Mouse (Mus musculus) heart, adult 2 months (tissue): Measurements from ENCODE around the gene Vti1a.

Experiments
- CTCF ChIP-seq: fragments of 200-600 bp; IDR thresholded peaks from 2 replicates; pipeline ENCODE4 v1.8.1; 2022; ENCODE audit warnings: antibody characterized with exemption, mild to moderate bottlenecking, moderate library complexity
- EP300 ChIP-seq: fragments of 200-500 bp; IDR thresholded peaks from 2 replicates; pipeline ENCODE4 v1.6.1; 2011; ENCODE audit warnings: low read depth, low read length, control low read depth; ENCODE audit not compliant: insufficient read depth
- POLR2A ChIP-seq: fragments of 200-500 bp; IDR thresholded peaks from 2 replicates; pipeline ENCODE4 v1.6.1; 2011; ENCODE audit warnings: mild to moderate bottlenecking, low read depth, low read length, control low read depth; ENCODE audit not compliant: insufficient read depth

DNA sequence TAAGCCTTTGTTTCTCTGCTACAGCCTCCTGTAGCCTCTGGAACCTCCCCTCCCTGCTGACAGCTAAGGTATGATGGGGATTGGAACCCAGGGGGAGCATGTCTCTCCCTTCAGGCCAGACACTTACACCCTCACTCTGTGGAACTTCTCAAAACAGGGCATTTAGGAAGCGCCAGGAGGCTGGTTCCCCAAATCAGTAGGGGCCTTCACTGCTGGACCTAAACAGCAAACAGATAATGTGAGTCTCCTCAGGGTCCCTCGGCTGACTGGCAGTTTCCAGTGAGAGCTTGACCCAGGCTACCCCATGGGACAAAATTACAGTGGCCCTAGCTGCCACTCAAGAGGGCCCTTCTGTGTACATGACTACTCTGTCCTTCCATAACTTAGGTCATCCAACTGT lies 325.8 kb downstream of the Vti1a start:
- no peak for TF ChIP-seq CTCF
- TF ChIP-seq EP300, result no peak
- TF ChIP-seq POLR2A, result no peak
